Mouse (Mus musculus): ENCODE results near the gene 2310030G06Rik.

2310030G06Rik gene

GRCm38 (mm10) chr9:50745806-50746205 is 530 bp downstream of the 2310030G06Rik start:
- in situ Hi-C loops (cut with MboI, MseI) = no loop called here

GRCm38 (mm10) chr9:50742744-50743143 is 3.6 kb downstream of the 2310030G06Rik start:
- in situ Hi-C loops (cut with MboI, MseI) = no loop called here

- in situ Hi-C loops (cut with MboI, MseI) = no loop called here
Measured at GRCm38 (mm10) chr9:50742261-50742660, 4.1 kb downstream of the 2310030G06Rik start.

- in situ Hi-C loops (cut with MboI, MseI) = no loop called here
Measured at GRCm38 (mm10) chr9:50740867-50741784, 5.2 kb downstream of the 2310030G06Rik start.

- in situ Hi-C loops (cut with MboI, MseI) = no loop called here
Measured at GRCm38 (mm10) chr9:50738914-50739870, 7.1 kb downstream of the 2310030G06Rik start, which contains the start of gene Dixdc1. Gene Dixdc1 (minus strand): TSS chr9:50739517.

GRCm38 (mm10) chr9:50734989-50735388 is 11.3 kb downstream of the 2310030G06Rik start:
- in situ Hi-C loops (cut with MboI, MseI) = loop anchor here (5.0 kb wide), 1 partner anchor 38 kb away; no protein-coding TSS in a partner anchor

GRCm38 (mm10) chr9:50732560-50732959 is 13.8 kb downstream of the 2310030G06Rik start:
- in situ Hi-C loops (cut with MboI, MseI) = loop anchor here (5.0 kb wide), 1 partner anchor 35 kb away; no protein-coding TSS in a partner anchor

- in situ Hi-C loops (cut with MboI, MseI) = no loop called here
Measured at GRCm38 (mm10) chr9:50729600-50729999, 16.7 kb downstream of the 2310030G06Rik start.

- in situ Hi-C loops (cut with MboI, MseI) = no loop called here
Measured at GRCm38 (mm10) chr9:50727925-50728651, 18.2 kb downstream of the 2310030G06Rik start.

- in situ Hi-C loops (cut with MboI, MseI) = no loop called here
Measured at GRCm38 (mm10) chr9:50727171-50727924, 19.0 kb downstream of the 2310030G06Rik start.

- in situ Hi-C loops (cut with MboI, MseI) = no loop called here
Measured at GRCm38 (mm10) chr9:50725921-50726590, 20.3 kb downstream of the 2310030G06Rik start.

GRCm38 (mm10) chr9:50724661-50725330 is 21.5 kb downstream of the 2310030G06Rik start:
- in situ Hi-C loops (cut with MboI, MseI) = no loop called here

GRCm38 (mm10) chr9:50724147-50724546 is 22.2 kb downstream of the 2310030G06Rik start:
- in situ Hi-C loops (cut with MboI, MseI) = no loop called here

GRCm38 (mm10) chr9:50723406-50723805 is 22.9 kb downstream of the 2310030G06Rik start:
- in situ Hi-C loops (cut with MboI, MseI) = no loop called here

GRCm38 (mm10) chr9:50722451-50722911 is 23.9 kb downstream of the 2310030G06Rik start:
- in situ Hi-C loops (cut with MboI, MseI) = no loop called here

- in situ Hi-C loops (cut with MboI, MseI) = no loop called here
Measured at GRCm38 (mm10) chr9:50721061-50721460, 25.3 kb downstream of the 2310030G06Rik start.

GRCm38 (mm10) chr9:50718878-50719277 is 27.5 kb downstream of the 2310030G06Rik start:
- in situ Hi-C loops (cut with MboI, MseI) = no loop called here

- in situ Hi-C loops (cut with MboI, MseI) = no loop called here
Measured at GRCm38 (mm10) chr9:50714188-50714587, 32.1 kb downstream of the 2310030G06Rik start.

GRCm38 (mm10) chr9:50711337-50711736 is 35.0 kb downstream of the 2310030G06Rik start:
- in situ Hi-C loops (cut with MboI, MseI) = no loop called here
